Mouse (Mus musculus) embryonic facial prominence, embryonic 10.5 days (tissue): Measurements from ENCODE around the gene Exoc6. TPM values are rescaled to one million over a fixed set of nuclear protein-coding genes. Genes with fewer than 3 reads are reported as not detected.
A peak's percentile ranks its signal among the peaks of the same experiment; 100 is the strongest.

Source experiments
- DNase-seq: peaks from one replicate; pipeline ENCODE4 v3.0.0-alpha.2; 2017; ENCODE audit warnings: low spot score
- H3K27ac ChIP-seq: fragments of 300-500 bp; sonication (generic); replicated peaks from 2 replicates; pipeline ENCODE4 v1.5.1; 2016; ENCODE audit warnings: mild to moderate bottlenecking
- H3K27me3 ChIP-seq: fragments of 300-500 bp; sonication (generic); replicated peaks from 2 replicates; pipeline ENCODE4 v1.6.1; 2016; ENCODE audit warnings: low read depth, mild to moderate bottlenecking; ENCODE audit not compliant: poor library complexity, severe bottlenecking
- H3K36me3 ChIP-seq: fragments of 300-500 bp; sonication (generic); replicated peaks from 2 replicates; pipeline ENCODE4 v1.6.1; 2016; ENCODE audit warnings: mild to moderate bottlenecking, moderate library complexity
- H3K4me1 ChIP-seq: fragments of 300-500 bp; sonication (generic); 2 replicates; pipeline ENCODE4 v1.6.1; 2016
- H3K4me3 ChIP-seq: fragments of 300-500 bp; sonication (generic); 2 replicates; pipeline ENCODE4 v1.5.1; 2016; ENCODE audit warnings: mild to moderate bottlenecking, moderate library complexity
- H3K9me3 ChIP-seq: fragments of 300-500 bp; sonication (generic); 2 replicates; pipeline ENCODE4 v1.6.1; 2016; ENCODE audit warnings: mild to moderate bottlenecking
- WGBS: fragments of 180-500 bp; shearing (Covaris S2); methylation state at CpG from one replicate; pipeline ENCODE4 v1.1.7; 2016; 5-methylcytosine and 5-hydroxymethylcytosine counted together
- polyA plus RNA-seq: library from polyadenylated mRNA; unstranded; fragments of >200 nt; fragmentation: Nextera tagmentation; extraction: Ambion mirVana; gene quantifications from 2 replicates; pipeline ENCODE4 v1.2.1, GENCODE M21; 2016

The Exoc6 gene
- 7.5 and 8.5 TPM in 2 replicates for polyA plus RNA-seq

DNA sequence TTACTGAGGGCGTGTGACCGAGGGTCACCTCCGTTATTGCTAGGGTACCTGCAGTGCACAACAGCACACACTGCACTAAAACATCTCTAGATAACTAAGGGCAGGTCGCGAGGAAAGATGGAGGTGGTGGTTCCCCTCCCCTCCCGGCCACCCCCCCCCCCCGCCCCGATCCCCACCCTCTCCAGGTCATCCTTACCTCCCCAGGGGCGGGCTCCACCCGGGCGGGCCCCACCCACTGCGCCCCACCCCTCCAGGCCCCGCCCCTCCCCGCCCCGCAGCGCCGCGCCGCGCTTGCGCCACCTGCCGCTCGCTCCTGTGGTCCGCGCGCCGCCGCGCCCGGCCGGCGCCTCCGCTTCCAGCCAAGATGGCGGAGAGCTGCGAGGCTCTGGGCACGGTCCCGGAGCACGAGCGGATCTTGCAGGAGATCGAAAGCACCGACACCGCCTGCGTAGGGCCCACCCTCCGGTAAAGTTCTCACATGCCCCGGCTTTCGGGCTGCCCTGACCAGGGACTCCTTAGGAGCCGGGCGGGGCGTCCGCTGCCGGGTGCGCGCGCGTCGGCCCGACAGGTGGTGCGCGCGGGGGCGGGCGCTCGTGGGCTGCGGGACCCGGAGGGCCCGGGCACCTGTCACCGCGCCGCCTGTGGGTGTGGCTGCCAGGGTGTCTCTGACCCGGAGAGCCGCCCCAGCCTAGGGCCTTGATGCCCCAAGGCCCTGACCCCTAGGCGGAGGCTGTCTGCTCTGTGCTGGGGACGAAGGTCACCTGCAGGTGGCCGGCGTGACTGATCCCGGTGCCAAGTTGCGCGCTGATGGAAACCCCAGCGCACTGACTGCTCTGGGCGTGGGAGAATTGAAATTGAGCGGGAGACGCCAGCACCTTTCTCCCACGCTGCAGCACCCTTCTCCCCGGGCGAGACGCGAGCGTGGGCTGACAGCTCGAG, at the start of gene Exoc6:
TSS of gene Exoc6 (plus strand) at position 318 of the 939 bp plus-strand sequence.
- peak within 1 kb of the TSS; percentile 88 for H3K4me3 ChIP-seq
- H3K9me3 ChIP-seq, result no peaks in the 10 kb centered on the region
- peaks cover 13% of the 10 kb centered on the region for H3K4me1 ChIP-seq
- H3K27me3 ChIP-seq, result peaks cover 52% of the 10 kb centered on the region
- peak; percentile 87 for DNase-seq
- under 1% methylated on average over 80 of the region's 89 CpGs for WGBS
- peak within 1 kb of the TSS; percentile 90 for H3K27ac ChIP-seq
- H3K36me3 ChIP-seq, result no peaks in the 10 kb centered on the region

DNA sequence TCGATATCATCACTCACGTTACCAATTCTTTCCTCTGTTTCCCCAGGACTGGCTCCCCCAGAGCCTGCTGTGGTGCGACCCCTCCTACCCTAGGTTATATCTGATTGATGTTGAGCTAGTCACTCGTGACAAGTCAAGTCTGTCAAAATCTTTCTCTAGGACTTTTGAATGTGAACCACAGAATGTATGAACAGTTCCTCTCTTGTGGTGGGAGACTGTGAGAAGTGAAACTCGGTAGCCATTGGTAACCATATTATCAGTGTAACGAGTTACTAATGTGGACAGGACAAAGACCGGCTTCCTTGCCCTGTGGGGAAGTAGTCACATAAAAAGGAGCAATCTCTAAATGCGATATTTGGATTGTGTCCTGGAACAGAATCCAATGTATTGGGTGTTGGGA, 47.2 kb upstream of the Exoc6 start:
- no peak overlapping the region for H3K4me3 ChIP-seq
- H3K4me1 ChIP-seq, result no peaks in the 10 kb centered on the region
- H3K27ac ChIP-seq, result no peak overlapping the region
- no peak for DNase-seq
- no peaks in the 10 kb centered on the region for H3K9me3 ChIP-seq
- no peaks in the 10 kb centered on the region for H3K36me3 ChIP-seq
- no peaks in the 10 kb centered on the region for H3K27me3 ChIP-seq
- WGBS, result 87% methylated on average over 8 of the region's 8 CpGs

DNA sequence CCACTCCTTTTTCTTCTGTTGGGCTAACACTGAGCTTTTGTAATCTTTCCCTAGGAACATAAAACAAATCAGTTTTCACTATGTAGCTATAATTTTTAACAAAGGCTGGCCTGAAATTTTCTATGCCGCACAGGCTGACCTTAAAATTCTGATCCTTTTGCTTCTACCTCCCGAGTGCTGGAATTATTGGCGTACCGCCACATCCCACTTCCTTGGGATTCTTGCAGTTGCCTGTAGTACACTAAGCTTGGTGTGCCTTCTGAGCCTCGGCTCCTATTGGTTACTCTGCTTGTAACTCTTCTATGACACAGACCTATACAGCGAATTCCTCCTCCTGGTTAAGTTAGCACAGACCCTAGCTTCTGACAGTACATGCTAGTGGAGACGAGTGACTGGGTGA, 44.2 kb upstream of the Exoc6 start:
- H3K9me3 ChIP-seq, result no peaks in the 10 kb centered on the region
- H3K4me1 ChIP-seq, result peaks cover 3% of the 10 kb centered on the region; the same call in 1 of the 2 replicates
- H3K27me3 ChIP-seq, result no peaks in the 10 kb centered on the region
- DNase-seq, result no peak
- H3K27ac ChIP-seq, result no peak overlapping the region
- no peaks in the 10 kb centered on the region for H3K36me3 ChIP-seq
- no peak overlapping the region for H3K4me3 ChIP-seq
- WGBS, result 79% methylated on average over 7 of the region's 7 CpGs

DNA sequence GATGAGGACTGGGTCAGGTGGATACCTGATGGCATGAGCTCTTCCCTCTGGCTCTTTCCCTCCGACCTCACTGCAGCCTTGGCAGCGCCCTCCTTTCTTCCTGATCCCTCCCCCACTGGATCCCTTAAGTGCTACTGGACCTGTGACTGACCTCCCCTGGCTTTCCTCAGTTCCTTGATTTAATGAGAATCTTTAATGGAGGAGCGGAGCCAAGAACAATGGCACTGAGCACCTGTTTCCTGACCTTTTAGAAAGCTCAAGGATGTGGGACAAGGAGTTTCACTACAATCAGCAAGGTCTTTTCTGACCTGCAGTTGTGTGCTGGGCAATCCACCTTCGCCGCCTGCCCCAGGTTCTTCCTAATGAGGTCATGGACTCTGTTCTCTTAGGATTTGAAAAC, 43.6 kb upstream of the Exoc6 start:
- 68% methylated on average over 5 of the region's 5 CpGs for WGBS
- no peaks in the 10 kb centered on the region for H3K27me3 ChIP-seq
- no peaks in the 10 kb centered on the region for H3K36me3 ChIP-seq
- DNase-seq, result no peak
- peaks cover 3% of the 10 kb centered on the region; the same call in 1 of the 2 replicates for H3K4me1 ChIP-seq
- no peak overlapping the region for H3K4me3 ChIP-seq
- H3K9me3 ChIP-seq, result no peaks in the 10 kb centered on the region
- no peak overlapping the region for H3K27ac ChIP-seq

DNA sequence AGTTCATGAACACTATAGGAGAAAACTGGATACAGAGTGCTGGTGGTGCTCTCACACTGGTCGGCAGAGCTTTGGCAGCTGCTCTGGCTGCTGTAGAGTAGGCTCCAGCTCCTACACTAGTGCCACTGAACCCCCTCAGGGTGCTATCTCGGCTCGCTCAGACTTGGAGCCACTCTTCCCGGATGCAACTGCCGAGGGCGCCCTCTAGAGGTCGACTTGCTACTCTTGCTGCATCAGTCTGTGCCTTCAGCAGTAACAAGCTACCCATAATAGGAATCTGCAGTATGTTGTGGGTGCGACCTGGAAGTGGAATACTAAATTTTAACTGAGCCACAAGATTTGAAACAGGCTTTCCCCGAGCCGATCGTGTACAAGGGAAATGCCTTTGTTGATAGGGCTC, 40.5 kb upstream of the Exoc6 start:
- H3K36me3 ChIP-seq, result no peaks in the 10 kb centered on the region
- H3K9me3 ChIP-seq, result no peaks in the 10 kb centered on the region
- WGBS, result 16% methylated on average over 11 of the region's 11 CpGs
- peak; percentile 81 for DNase-seq
- H3K4me1 ChIP-seq, result peaks cover 3% of the 10 kb centered on the region; the same call in 1 of the 2 replicates
- H3K27me3 ChIP-seq, result no peaks in the 10 kb centered on the region
- no peak overlapping the region for H3K4me3 ChIP-seq
- H3K27ac ChIP-seq, result no peak overlapping the region

DNA sequence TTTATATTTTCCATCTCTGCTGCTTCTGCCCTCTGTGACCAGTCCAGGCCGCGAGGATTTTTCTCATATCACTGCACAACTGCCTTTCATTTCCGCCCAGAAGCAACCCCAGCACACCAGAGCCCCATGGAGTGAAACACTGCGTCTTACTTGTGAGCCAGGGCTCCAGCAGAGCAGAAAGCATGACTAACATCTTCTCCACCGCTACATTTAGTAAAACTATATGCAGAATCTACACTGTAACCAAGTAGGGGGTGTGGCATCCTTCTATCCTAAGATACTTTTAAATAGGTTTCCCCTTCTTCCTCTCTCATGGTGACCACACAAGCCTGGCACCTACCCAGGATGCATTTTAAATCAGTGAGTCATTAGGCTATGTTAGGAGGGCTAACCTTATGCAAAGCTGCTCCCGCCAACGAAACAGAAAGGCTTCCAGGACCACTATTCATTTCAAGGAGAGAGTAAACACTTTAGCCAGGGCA, 35.4 kb upstream of the Exoc6 start:
- H3K4me1 ChIP-seq, result no peaks in the 10 kb centered on the region; the same call in 1 of the 2 replicates
- DNase-seq, result no peak
- no peaks in the 10 kb centered on the region for H3K36me3 ChIP-seq
- WGBS, result 73% methylated on average over 7 of the region's 7 CpGs
- H3K27ac ChIP-seq, result no peak overlapping the region
- H3K4me3 ChIP-seq, result no peak overlapping the region
- no peaks in the 10 kb centered on the region for H3K9me3 ChIP-seq
- H3K27me3 ChIP-seq, result 0 out of 2 replicates have a peak, but pooled peaks cover 4% of the 10 kb centered on the region

DNA sequence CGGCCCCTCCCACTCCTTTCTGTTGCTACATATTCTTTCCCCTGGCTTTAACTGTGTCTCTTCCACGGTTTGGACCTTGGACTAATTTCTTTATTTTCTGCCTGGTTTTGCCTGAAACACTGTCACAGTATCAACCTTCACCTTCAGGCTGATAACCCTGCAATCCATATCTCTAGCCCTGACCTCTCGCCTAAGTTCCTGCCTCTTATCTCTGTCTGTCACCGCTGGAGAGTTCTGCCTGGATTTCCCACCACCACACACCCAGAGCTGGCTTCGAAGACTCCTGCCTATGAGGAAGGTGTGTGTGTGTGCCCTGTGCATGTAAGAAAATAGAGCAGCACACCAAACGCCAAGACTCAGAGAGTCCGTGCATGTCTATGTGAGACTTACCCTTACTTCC, 32.8 kb upstream of the Exoc6 start:
- Histone ChIP-seq H3K27ac (no peak overlapping the region), H3K27me3 (0 out of 2 replicates have a peak, but pooled peaks cover 4% of the 10 kb centered on the region), H3K4me1 (no peaks in the 10 kb centered on the region), H3K4me3 (no peak overlapping the region), H3K36me3 (no peaks in the 10 kb centered on the region), H3K9me3 (no peaks in the 10 kb centered on the region)
- WGBS, result 83% methylated on average over 7 of the region's 7 CpGs
- no peak for DNase-seq

DNA sequence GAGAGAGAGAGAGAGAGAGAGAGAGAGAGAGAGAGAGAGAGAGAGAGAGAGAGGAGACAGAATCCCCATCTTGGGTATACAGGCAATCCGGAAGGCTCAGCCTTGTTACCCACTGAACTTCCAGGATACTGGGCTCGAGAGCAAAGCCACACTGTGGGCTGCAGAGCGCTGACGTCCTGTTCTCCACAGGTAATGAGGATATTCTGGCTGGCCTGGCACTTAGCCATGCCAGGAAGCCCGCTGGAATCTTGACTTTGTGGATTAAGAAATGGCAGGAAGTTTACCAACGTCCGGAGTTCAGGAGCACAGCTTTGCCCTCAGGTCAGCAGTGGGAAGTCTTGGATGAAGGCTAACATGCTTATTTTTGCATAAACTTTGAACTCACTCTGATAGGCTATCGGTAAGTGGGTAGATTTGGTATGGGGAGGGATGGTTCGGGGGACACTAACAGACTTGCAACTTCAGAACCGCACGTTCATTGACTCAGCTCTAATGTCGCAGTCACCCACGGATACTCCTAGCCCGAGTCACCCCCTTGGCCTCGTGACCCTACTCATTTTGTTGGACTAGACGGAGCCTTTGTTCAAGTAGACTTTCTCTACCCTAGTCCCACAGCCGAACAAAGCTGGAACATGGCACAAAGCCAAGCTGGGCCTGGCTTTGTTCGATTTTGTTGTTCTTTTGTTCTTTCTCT, 29.3 kb upstream of the Exoc6 start:
- Histone ChIP-seq H3K27me3 (0 out of 2 replicates have a peak, but pooled peaks cover 5% of the 10 kb centered on the region), H3K36me3 (no peaks in the 10 kb centered on the region), H3K27ac (no peak overlapping the region), H3K9me3 (no peaks in the 10 kb centered on the region), H3K4me3 (no peak overlapping the region), H3K4me1 (no peaks in the 10 kb centered on the region)
- WGBS, result 80% methylated on average over 18 of the region's 18 CpGs
- no peak for DNase-seq

DNA sequence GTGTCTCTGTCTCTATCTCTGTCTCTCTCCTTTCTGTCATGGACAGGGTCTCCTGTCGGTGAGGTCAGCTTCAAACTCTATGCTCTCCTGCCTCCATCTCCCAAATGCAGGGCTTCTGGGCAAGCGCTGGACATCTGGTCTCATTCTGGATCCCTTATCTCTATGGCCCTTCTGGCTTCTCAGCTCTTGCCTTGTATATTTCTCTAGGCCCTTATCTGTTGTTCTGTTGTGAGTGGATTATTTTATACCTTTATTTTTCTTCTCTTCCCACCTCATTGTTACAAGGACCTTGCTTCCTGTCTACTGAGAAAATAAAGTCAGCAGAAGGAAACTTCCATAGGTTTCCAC, 28.8 kb upstream of the Exoc6 start:
- no peaks in the 10 kb centered on the region for H3K9me3 ChIP-seq
- H3K4me3 ChIP-seq, result no peak overlapping the region
- H3K36me3 ChIP-seq, result no peaks in the 10 kb centered on the region
- H3K4me1 ChIP-seq, result no peaks in the 10 kb centered on the region
- H3K27ac ChIP-seq, result no peak overlapping the region
- 86% methylated on average over 2 of the region's 2 CpGs for WGBS
- no peak for DNase-seq
- H3K27me3 ChIP-seq, result peaks cover 10% of the 10 kb centered on the region

DNA sequence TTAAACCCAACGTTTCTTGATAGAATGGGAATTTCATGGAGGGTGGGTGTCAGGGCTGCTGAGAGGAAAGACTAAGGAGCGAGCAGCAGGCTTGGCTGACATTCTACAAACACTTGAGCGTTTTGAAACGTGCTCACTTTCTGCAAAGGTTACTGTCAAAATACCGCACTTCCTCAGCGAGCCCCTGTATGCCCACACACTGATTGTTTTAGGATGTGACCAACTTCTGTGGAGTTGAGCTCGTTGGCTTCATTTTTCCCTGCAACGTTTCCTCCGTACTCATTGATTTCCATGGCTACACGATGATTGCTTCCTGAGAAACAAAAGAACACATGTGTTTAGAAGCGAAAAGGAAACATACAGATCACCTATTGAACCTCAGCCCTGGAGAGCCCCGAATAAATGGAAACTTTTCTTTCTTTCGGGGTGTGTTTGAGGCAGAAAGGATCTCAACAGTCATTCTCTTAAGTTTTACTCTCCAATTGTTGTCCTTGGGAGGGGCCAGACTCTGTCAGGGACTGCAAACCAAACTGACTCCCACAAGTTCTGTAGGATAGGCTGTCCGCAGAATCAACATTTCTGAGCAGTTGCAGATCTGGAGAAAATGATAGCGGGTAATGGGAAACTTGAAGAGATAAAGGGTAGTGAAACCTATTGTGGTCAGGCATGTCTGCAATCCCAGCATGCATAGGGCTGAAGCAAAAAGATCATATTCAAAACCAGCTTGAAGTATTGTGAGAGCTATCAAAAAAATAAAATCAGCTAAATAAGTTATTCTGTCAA, 26.7 kb upstream of the Exoc6 start:
- peaks cover 9% of the 10 kb centered on the region for H3K27me3 ChIP-seq
- WGBS, result 73% methylated on average over 15 of the region's 15 CpGs
- DNase-seq, result no peak
- H3K27ac ChIP-seq, result no peak overlapping the region
- no peak overlapping the region for H3K4me3 ChIP-seq
- no peaks in the 10 kb centered on the region for H3K36me3 ChIP-seq
- H3K4me1 ChIP-seq, result 0 out of 2 replicates have a peak, but pooled peaks cover 3% of the 10 kb centered on the region
- H3K9me3 ChIP-seq, result no peaks in the 10 kb centered on the region

DNA sequence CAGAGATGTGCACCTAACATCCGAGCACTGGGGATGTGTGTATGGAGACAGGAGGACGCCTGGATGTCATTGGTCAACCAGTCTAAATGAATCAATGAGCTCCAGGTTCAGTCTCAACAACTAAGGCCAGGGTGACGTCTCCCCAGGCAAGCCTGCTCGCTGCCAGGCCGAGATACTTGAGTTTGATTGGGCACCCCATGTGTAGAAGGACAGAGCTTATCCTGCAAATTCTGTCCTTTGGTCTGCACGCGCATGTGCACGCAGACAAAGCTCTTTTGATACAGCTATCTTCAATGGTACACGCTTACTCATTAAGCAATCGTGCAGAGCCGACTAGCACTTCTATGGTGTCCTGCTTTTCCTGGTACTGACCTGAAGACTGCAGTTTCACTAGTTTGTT, 24.3 kb upstream of the Exoc6 start:
- Histone ChIP-seq H3K27me3 (peaks cover 9% of the 10 kb centered on the region), H3K27ac (no peak overlapping the region), H3K4me3 (no peak overlapping the region), H3K36me3 (no peaks in the 10 kb centered on the region), H3K9me3 (no peaks in the 10 kb centered on the region), H3K4me1 (0 out of 2 replicates have a peak, but pooled peaks cover 3% of the 10 kb centered on the region)
- WGBS, result 90% methylated on average over 11 of the region's 11 CpGs
- no peak for DNase-seq

DNA sequence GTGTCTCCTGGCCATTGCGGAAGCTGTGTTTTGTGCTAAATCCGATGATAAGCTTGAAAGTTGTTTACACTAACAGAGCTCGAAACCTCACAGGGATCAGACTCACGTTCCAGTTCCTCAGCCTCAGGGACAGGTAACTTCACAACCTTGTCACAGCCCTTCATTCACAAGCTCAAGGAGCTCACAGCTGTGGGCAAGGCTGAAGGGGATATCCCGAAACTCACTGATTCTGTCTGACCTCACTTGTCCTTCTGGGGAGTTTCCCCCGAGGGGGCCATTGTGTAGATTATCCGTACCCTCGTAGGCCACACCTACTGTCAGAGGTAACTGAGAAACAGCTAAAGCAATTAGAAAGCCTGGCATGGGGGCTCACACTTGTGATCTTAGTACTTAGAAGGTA, 23.4 kb upstream of the Exoc6 start:
- Histone ChIP-seq H3K36me3 (no peaks in the 10 kb centered on the region), H3K4me3 (no peak overlapping the region), H3K27ac (no peak overlapping the region), H3K27me3 (peaks cover 9% of the 10 kb centered on the region), H3K4me1 (0 out of 2 replicates have a peak, but pooled peaks cover 3% of the 10 kb centered on the region), H3K9me3 (no peaks in the 10 kb centered on the region)
- 24% methylated on average over 8 of the region's 8 CpGs for WGBS
- DNase-seq, result no peak
